Mouse (Mus musculus): Measurements from ENCODE around the gene Ankrd33b. TPM values are rescaled to one million over a fixed set of nuclear protein-coding genes. Genes with fewer than 3 reads are reported as not detected.

The Ankrd33b gene
- polyA plus RNA-seq, 1 experiment = 26.0 TPM

- no peak for DNase-seq (ENCODE audit: extremely low spot score in 1 of 2, low spot score in 1 of 2)
These were observed 94.0 kb downstream of the Ankrd33b start for GRCm38 (mm10) chr15:31273509-31273908.

GRCm38 (mm10) chr15:31272695-31273094 is 94.8 kb downstream of the Ankrd33b start:
- DNase-seq (ENCODE audit: extremely low spot score in 1 of 2, low spot score in 1 of 2) = no peak

GRCm38 (mm10) chr15:31269558-31269957 is 98.0 kb downstream of the Ankrd33b start:
- DNase-seq (ENCODE audit: extremely low spot score in 1 of 2, low spot score in 1 of 2) = no peak

GRCm38 (mm10) chr15:31268148-31268547 is 99.4 kb downstream of the Ankrd33b start:
- DNase-seq (ENCODE audit: extremely low spot score in 1 of 2, low spot score in 1 of 2) = no peak

- no peak for DNase-seq (ENCODE audit: extremely low spot score in 1 of 2, low spot score in 1 of 2)
These were observed 101.7 kb downstream of the Ankrd33b start for GRCm38 (mm10) chr15:31265845-31266244.

- no peak for DNase-seq (ENCODE audit: extremely low spot score in 1 of 2, low spot score in 1 of 2)
These were observed 102.1 kb downstream of the Ankrd33b start for GRCm38 (mm10) chr15:31265404-31265803.

- peak; percentile 76 to 93 for DNase-seq (ENCODE audit: extremely low spot score in 1 of 2, low spot score in 1 of 2)
These were observed 102.7 kb downstream of the Ankrd33b start for GRCm38 (mm10) chr15:31264827-31265226.

GRCm38 (mm10) chr15:31262361-31262760 is 105.2 kb downstream of the Ankrd33b start:
- DNase-seq (ENCODE audit: extremely low spot score in 1 of 2, low spot score in 1 of 2) = no peak

GRCm38 (mm10) chr15:31261094-31261493 is 106.4 kb downstream of the Ankrd33b start:
- DNase-seq (ENCODE audit: extremely low spot score in 1 of 2, low spot score in 1 of 2) = no peak

- no peak for DNase-seq (ENCODE audit: extremely low spot score in 1 of 2, low spot score in 1 of 2)
These were observed 108.7 kb downstream of the Ankrd33b start for GRCm38 (mm10) chr15:31258693-31259439.

- DNase-seq (ENCODE audit: extremely low spot score in 1 of 2, low spot score in 1 of 2) = no peak
These were observed 109.4 kb downstream of the Ankrd33b start for GRCm38 (mm10) chr15:31258029-31258692.

GRCm38 (mm10) chr15:31257329-31257728 is 110.2 kb downstream of the Ankrd33b start:
- DNase-seq (ENCODE audit: extremely low spot score in 1 of 2, low spot score in 1 of 2) = no peak

- no peak for DNase-seq (ENCODE audit: extremely low spot score in 1 of 2, low spot score in 1 of 2)
These were observed 111.8 kb downstream of the Ankrd33b start for GRCm38 (mm10) chr15:31255762-31256161.

GRCm38 (mm10) chr15:31254939-31255535 is 112.5 kb downstream of the Ankrd33b start:
- no peak for DNase-seq (ENCODE audit: extremely low spot score in 1 of 2, low spot score in 1 of 2)

- DNase-seq (ENCODE audit: extremely low spot score in 1 of 2, low spot score in 1 of 2) = no peak
These were observed 113.6 kb downstream of the Ankrd33b start for GRCm38 (mm10) chr15:31253963-31254362.

- no peak for DNase-seq (ENCODE audit: extremely low spot score in 1 of 2, low spot score in 1 of 2)
These were observed 114.1 kb downstream of the Ankrd33b start for GRCm38 (mm10) chr15:31253380-31253779.

GRCm38 (mm10) chr15:31252590-31253311 is 114.8 kb downstream of the Ankrd33b start:
- DNase-seq (ENCODE audit: extremely low spot score in 1 of 2, low spot score in 1 of 2) = no peak

GRCm38 (mm10) chr15:31251189-31251588 is 116.3 kb downstream of the Ankrd33b start:
- DNase-seq (ENCODE audit: extremely low spot score in 1 of 2, low spot score in 1 of 2) = no peak

GRCm38 (mm10) chr15:31250676-31251075 is 116.8 kb downstream of the Ankrd33b start:
- DNase-seq (ENCODE audit: extremely low spot score in 1 of 2, low spot score in 1 of 2) = no peak

- peak in 1 of 2 experiments; percentile 21 for DNase-seq (ENCODE audit: extremely low spot score in 1 of 2, low spot score in 1 of 2)
These were observed 117.5 kb downstream of the Ankrd33b start for GRCm38 (mm10) chr15:31250027-31250426.

GRCm38 (mm10) chr15:31248882-31249281 is 118.6 kb downstream of the Ankrd33b start:
- DNase-seq (ENCODE audit: extremely low spot score in 1 of 2, low spot score in 1 of 2) = no peak

Data from frontal cortex, adult 2 months (tissue).